Mouse (Mus musculus): ENCODE results near the gene Pdgfc.

Pdgfc gene

GRCm38 (mm10) chr3:81044653-81045343 is 8.6 kb downstream of the Pdgfc start:
- in situ Hi-C loops (cut with MboI; ENCODE audit: low pct_unique_long_range_greater_than_20kb in 1 of 2, low sequenced_read_pairs in 2 of 2, unreplicated experiment in 1 of 2), result no loop called here

GRCm38 (mm10) chr3:81045344-81046050 is 9.3 kb downstream of the Pdgfc start:
- in situ Hi-C loops (cut with MboI; ENCODE audit: low pct_unique_long_range_greater_than_20kb in 1 of 2, low sequenced_read_pairs in 2 of 2, unreplicated experiment in 1 of 2), result no loop called here

- in situ Hi-C loops (cut with MboI; ENCODE audit: low pct_unique_long_range_greater_than_20kb in 1 of 2, low sequenced_read_pairs in 2 of 2, unreplicated experiment in 1 of 2), result no loop called here
Observed at GRCm38 (mm10) chr3:81046652-81047607, 10.7 kb downstream of the Pdgfc start.

GRCm38 (mm10) chr3:81051522-81051921 is 15.3 kb downstream of the Pdgfc start:
- in situ Hi-C loops (cut with MboI; ENCODE audit: low pct_unique_long_range_greater_than_20kb in 1 of 2, low sequenced_read_pairs in 2 of 2, unreplicated experiment in 1 of 2), result no loop called here

- in situ Hi-C loops (cut with MboI; ENCODE audit: low pct_unique_long_range_greater_than_20kb in 1 of 2, low sequenced_read_pairs in 2 of 2, unreplicated experiment in 1 of 2), result no loop called here
Observed at GRCm38 (mm10) chr3:81052422-81052821, 16.2 kb downstream of the Pdgfc start.

- in situ Hi-C loops (cut with MboI; ENCODE audit: low pct_unique_long_range_greater_than_20kb in 1 of 2, low sequenced_read_pairs in 2 of 2, unreplicated experiment in 1 of 2), result no loop called here
Observed at GRCm38 (mm10) chr3:81054074-81054473, 17.9 kb downstream of the Pdgfc start.

- in situ Hi-C loops (cut with MboI; ENCODE audit: low pct_unique_long_range_greater_than_20kb in 1 of 2, low sequenced_read_pairs in 2 of 2, unreplicated experiment in 1 of 2), result no loop called here
Observed at GRCm38 (mm10) chr3:81057719-81058118, 21.5 kb downstream of the Pdgfc start.

GRCm38 (mm10) chr3:81058527-81059031 is 22.4 kb downstream of the Pdgfc start:
- in situ Hi-C loops (cut with MboI; ENCODE audit: low pct_unique_long_range_greater_than_20kb in 1 of 2, low sequenced_read_pairs in 2 of 2, unreplicated experiment in 1 of 2), result no loop called here

GRCm38 (mm10) chr3:81068550-81068949 is 32.3 kb downstream of the Pdgfc start:
- in situ Hi-C loops (cut with MboI; ENCODE audit: low pct_unique_long_range_greater_than_20kb in 1 of 2, low sequenced_read_pairs in 2 of 2, unreplicated experiment in 1 of 2), result no loop called here

- in situ Hi-C loops (cut with MboI; ENCODE audit: low pct_unique_long_range_greater_than_20kb in 1 of 2, low sequenced_read_pairs in 2 of 2, unreplicated experiment in 1 of 2), result no loop called here
Observed at GRCm38 (mm10) chr3:81101136-81101535, 64.9 kb downstream of the Pdgfc start.

- in situ Hi-C loops (cut with MboI; ENCODE audit: low pct_unique_long_range_greater_than_20kb in 1 of 2, low sequenced_read_pairs in 2 of 2, unreplicated experiment in 1 of 2), result no loop called here
Observed at GRCm38 (mm10) chr3:81102158-81102876, 66.1 kb downstream of the Pdgfc start.

GRCm38 (mm10) chr3:81102877-81103420 is 66.7 kb downstream of the Pdgfc start:
- in situ Hi-C loops (cut with MboI; ENCODE audit: low pct_unique_long_range_greater_than_20kb in 1 of 2, low sequenced_read_pairs in 2 of 2, unreplicated experiment in 1 of 2), result no loop called here

- in situ Hi-C loops (cut with MboI; ENCODE audit: low pct_unique_long_range_greater_than_20kb in 1 of 2, low sequenced_read_pairs in 2 of 2, unreplicated experiment in 1 of 2), result no loop called here
Observed at GRCm38 (mm10) chr3:81107515-81107914, 71.3 kb downstream of the Pdgfc start.

GRCm38 (mm10) chr3:81110968-81111367 is 74.8 kb downstream of the Pdgfc start:
- in situ Hi-C loops (cut with MboI; ENCODE audit: low pct_unique_long_range_greater_than_20kb in 1 of 2, low sequenced_read_pairs in 2 of 2, unreplicated experiment in 1 of 2), result no loop called here

GRCm38 (mm10) chr3:81112892-81113291 is 76.7 kb downstream of the Pdgfc start:
- in situ Hi-C loops (cut with MboI; ENCODE audit: low pct_unique_long_range_greater_than_20kb in 1 of 2, low sequenced_read_pairs in 2 of 2, unreplicated experiment in 1 of 2), result no loop called here

- in situ Hi-C loops (cut with MboI; ENCODE audit: low pct_unique_long_range_greater_than_20kb in 1 of 2, low sequenced_read_pairs in 2 of 2, unreplicated experiment in 1 of 2), result no loop called here
Observed at GRCm38 (mm10) chr3:81120664-81121063, 84.4 kb downstream of the Pdgfc start.

- in situ Hi-C loops (cut with MboI; ENCODE audit: low pct_unique_long_range_greater_than_20kb in 1 of 2, low sequenced_read_pairs in 2 of 2, unreplicated experiment in 1 of 2), result no loop called here
Observed at GRCm38 (mm10) chr3:81121731-81122130, 85.5 kb downstream of the Pdgfc start.

- in situ Hi-C loops (cut with MboI; ENCODE audit: low pct_unique_long_range_greater_than_20kb in 1 of 2, low sequenced_read_pairs in 2 of 2, unreplicated experiment in 1 of 2), result no loop called here
Observed at GRCm38 (mm10) chr3:81123461-81123860, 87.2 kb downstream of the Pdgfc start.
